Mouse (Mus musculus): ENCODE measurements at regions not wholly inside any gene's neighbourhood (a gene's known extent, or its start where the extent isn't known, plus 50 kb on each side); places are given as distances from the start of the nearest gene placed in this dataset.

GRCm38 (mm10) chr16:24069411-24069810 is 80.8 kb upstream of the Bcl6 start:
- Histone ChIP-seq H3K9me3 (no peaks in the 10 kb centered on the region), H3K36me3 (no peaks in the 10 kb centered on the region), H3K27ac (no peak overlapping the region), H3K4me3 (replicated peaks) (no peak overlapping the region), H3K27me3 (no peaks in the 10 kb centered on the region), H3K4me2 (no peak overlapping the region), H3K4me1 (replicated peaks) (no peaks in the 10 kb centered on the region; the same call in 1 of the 2 replicates), H3K9ac (replicated peaks) (no peak overlapping the region)
- 91% methylated on average over 5 of the region's 5 CpGs for WGBS
- no peak for ATAC-seq (ENCODE audit: insufficient number of reproducible peaks, insufficient read depth, low FRiP score, low TSS enrichment, low read depth)

DNA sequence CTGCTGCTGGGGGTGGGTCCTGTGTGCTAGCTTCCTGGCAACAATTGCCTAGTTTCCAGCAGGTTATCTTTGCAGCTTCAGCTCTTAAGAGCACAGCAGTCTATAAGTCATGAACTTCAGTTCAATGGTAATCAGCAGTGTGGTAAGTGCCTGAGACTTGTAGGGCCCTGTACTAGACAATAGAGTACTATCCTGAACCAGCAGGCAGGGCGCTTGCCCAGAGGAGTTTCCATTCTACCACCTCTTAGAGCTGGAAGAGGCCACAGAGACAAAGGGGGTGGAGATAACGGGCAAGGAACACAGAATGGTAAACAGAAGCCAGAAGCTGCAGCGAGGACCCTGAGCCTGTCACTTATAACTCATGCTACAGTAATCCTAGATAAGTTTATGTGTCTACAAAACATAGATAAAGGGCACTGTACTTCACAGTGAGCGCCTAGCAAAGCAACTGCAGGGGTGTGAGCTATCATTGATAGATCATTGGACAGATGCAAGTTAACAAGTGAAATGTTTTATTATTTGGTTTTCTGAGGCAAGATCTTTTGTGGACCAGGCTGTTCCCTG is 79.7 kb upstream of the Bcl6 start:
- 71% methylated on average over 4 of the region's 4 CpGs for WGBS

GRCm38 (mm10) chr16:24062314-24062713 is 73.7 kb upstream of the Bcl6 start:
- no peaks in the 10 kb centered on the region for H3K36me3 ChIP-seq
- peaks cover 7% of the 10 kb centered on the region for H3K4me1 ChIP-seq (replicated peaks)
- no peak overlapping the region for H3K4me3 ChIP-seq (replicated peaks)
- H3K9me3 ChIP-seq, result no peaks in the 10 kb centered on the region
- no peak overlapping the region for H3K4me2 ChIP-seq
- no peaks in the 10 kb centered on the region for H3K27me3 ChIP-seq
- WGBS, result 77% methylated on average over 5 of the region's 5 CpGs
- no peak for ATAC-seq (ENCODE audit: insufficient number of reproducible peaks, insufficient read depth, low FRiP score, low TSS enrichment, low read depth)
- H3K27ac ChIP-seq, result no peak overlapping the region
- no peak overlapping the region for H3K9ac ChIP-seq (replicated peaks)

More for the DNA sequence above, 79.7 kb upstream of the Bcl6 start:
- Histone ChIP-seq H3K4me3 (replicated peaks) (no peak overlapping the region), H3K4me2 (no peak overlapping the region), H3K27ac (no peak overlapping the region), H3K36me3 (no peaks in the 10 kb centered on the region), H3K4me1 (replicated peaks) (no peaks in the 10 kb centered on the region; the same call in 1 of the 2 replicates), H3K9me3 (no peaks in the 10 kb centered on the region), H3K9ac (replicated peaks) (no peak overlapping the region), H3K27me3 (no peaks in the 10 kb centered on the region)
- ATAC-seq (ENCODE audit: insufficient number of reproducible peaks, insufficient read depth, low FRiP score, low TSS enrichment, low read depth), result no peak

DNA sequence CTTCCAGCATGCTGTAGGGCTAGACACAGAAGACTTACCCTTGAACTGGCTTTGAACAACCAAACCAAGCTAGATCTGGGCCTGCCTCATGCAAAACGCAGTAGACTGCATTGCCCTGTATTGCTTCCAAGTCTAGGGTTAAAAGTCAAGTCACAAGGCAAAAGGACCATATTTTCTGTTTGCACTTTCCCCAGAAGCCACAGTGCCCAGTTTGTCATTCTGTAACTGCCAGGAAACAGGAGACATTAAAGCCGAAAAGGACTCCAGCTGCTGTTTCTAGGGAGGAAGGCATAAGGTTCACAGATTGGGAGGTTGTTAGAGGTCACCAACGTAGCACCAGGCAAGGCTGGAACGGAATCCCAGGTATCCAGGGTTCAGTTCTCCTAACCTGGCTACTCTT is 72.8 kb upstream of the Bcl6 start:
- no peak overlapping the region for H3K9ac ChIP-seq (replicated peaks)
- H3K4me3 ChIP-seq (replicated peaks), result no peak overlapping the region
- H3K4me1 ChIP-seq (replicated peaks), result peaks cover 15% of the 10 kb centered on the region
- no peak overlapping the region for H3K27ac ChIP-seq
- no peak for ATAC-seq (ENCODE audit: insufficient number of reproducible peaks, insufficient read depth, low FRiP score, low TSS enrichment, low read depth)
- no peak overlapping the region for H3K4me2 ChIP-seq
- no peaks in the 10 kb centered on the region for H3K27me3 ChIP-seq
- H3K36me3 ChIP-seq, result no peaks in the 10 kb centered on the region
- H3K9me3 ChIP-seq, result no peaks in the 10 kb centered on the region
- WGBS, result 46% methylated on average over 4 of the region's 4 CpGs

GRCm38 (mm10) chr16:24059090-24059600 is 70.5 kb upstream of the Bcl6 start:
- H3K4me2 ChIP-seq, result no peak overlapping the region
- ATAC-seq (ENCODE audit: insufficient number of reproducible peaks, insufficient read depth, low FRiP score, low TSS enrichment, low read depth), result no peak
- H3K9ac ChIP-seq (replicated peaks), result no peak overlapping the region
- H3K36me3 ChIP-seq, result no peaks in the 10 kb centered on the region
- no peaks in the 10 kb centered on the region for H3K9me3 ChIP-seq
- H3K27ac ChIP-seq, result no peak overlapping the region
- H3K27me3 ChIP-seq, result no peaks in the 10 kb centered on the region
- H3K4me3 ChIP-seq (replicated peaks), result no peak overlapping the region
- WGBS, result 67% methylated on average over 4 of the region's 4 CpGs
- peaks cover 19% of the 10 kb centered on the region for H3K4me1 ChIP-seq (replicated peaks)

DNA sequence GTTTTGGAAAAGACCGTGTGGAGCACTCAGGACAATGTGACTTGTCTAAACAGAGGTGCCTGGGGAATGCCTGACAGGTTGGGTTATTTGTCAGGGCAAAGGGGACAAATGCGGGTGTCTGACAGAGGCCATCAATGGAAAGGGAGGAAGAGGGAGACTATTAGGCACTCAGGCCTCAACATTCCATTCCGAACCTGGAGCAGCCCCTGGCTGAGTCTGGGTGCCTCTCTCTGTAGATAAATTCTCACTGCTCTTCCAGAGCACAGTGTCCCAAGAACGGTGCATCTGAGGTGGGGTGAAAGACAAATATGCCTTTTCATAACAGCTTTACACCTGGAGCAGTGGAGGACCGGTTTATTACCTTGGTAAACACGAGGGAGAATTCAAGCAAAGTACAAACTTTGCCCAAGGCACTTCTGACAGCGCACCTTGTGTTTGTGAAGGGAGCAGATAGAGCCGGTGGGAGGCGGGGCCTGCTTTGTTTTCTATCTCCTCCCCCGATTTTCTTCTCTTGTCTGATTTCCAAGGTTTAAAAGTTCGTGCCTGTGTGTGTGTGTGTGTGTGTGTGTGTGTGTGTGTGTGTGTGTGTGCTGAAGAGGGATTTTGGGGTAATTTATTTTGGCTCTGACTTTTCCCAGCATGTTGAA is 68.4 kb upstream of the Bcl6 start:
- no peaks in the 10 kb centered on the region for H3K27me3 ChIP-seq
- H3K9me3 ChIP-seq, result no peaks in the 10 kb centered on the region
- no peak for ATAC-seq (ENCODE audit: insufficient number of reproducible peaks, insufficient read depth, low FRiP score, low TSS enrichment, low read depth)
- H3K4me3 ChIP-seq (replicated peaks), result no peak overlapping the region
- H3K27ac ChIP-seq, result no peak overlapping the region
- H3K36me3 ChIP-seq, result no peaks in the 10 kb centered on the region
- H3K9ac ChIP-seq (replicated peaks), result no peak overlapping the region
- no peak overlapping the region for H3K4me2 ChIP-seq
- WGBS, result 40% methylated on average over 11 of the region's 11 CpGs
- H3K4me1 ChIP-seq (replicated peaks), result peaks cover 19% of the 10 kb centered on the region

DNA sequence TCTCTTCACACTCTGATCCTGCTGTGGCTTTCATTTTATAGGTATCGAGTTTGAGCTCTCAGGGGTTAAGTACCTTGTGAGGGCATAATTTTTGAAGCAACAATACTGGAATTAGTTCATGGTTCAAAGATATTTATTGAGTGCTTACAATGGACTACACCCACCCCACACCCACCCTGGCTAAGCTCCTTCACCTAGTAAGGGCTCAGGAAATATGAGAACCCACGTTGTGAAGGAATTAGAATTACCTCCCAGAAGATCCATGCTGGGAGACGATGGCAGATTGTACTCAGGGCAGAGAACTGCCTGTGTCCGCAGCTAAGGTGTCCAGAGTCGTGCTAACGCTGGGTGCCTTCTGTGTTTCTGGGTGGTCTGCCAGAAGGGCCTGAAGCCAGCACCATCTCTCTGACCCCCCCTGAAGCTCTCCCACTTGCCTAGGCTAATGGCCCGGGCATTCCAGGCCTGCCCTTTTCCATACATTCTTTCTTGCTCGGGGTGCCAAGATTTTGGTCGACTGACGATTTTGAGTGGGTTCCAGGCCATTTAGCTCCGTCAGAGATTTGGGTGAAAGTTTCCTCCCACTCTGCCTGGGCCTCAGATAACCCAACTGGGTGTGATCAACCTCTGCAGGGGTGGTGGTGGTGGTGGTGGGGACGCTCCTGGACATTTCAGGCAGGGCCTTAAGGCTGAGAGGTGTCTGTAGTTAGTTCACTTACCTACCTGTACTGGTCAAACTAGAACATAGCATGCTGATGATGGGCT is 67.7 kb upstream of the Bcl6 start:
- no peak overlapping the region for H3K4me2 ChIP-seq
- no peak overlapping the region for H3K4me3 ChIP-seq (replicated peaks)
- H3K9ac ChIP-seq (replicated peaks), result no peak overlapping the region
- 0 out of 2 replicates have a peak overlapping the region, but pooled peaks have one; percentile 23 for H3K27ac ChIP-seq
- H3K27me3 ChIP-seq, result no peaks in the 10 kb centered on the region
- 59% methylated on average over 12 of the region's 12 CpGs for WGBS
- peaks cover 19% of the 10 kb centered on the region for H3K4me1 ChIP-seq (replicated peaks)
- no peaks in the 10 kb centered on the region for H3K9me3 ChIP-seq
- ATAC-seq (ENCODE audit: insufficient number of reproducible peaks, insufficient read depth, low FRiP score, low TSS enrichment, low read depth), result peak; percentile 72; the same call in 1 of the 2 replicates
- H3K36me3 ChIP-seq, result no peaks in the 10 kb centered on the region

DNA sequence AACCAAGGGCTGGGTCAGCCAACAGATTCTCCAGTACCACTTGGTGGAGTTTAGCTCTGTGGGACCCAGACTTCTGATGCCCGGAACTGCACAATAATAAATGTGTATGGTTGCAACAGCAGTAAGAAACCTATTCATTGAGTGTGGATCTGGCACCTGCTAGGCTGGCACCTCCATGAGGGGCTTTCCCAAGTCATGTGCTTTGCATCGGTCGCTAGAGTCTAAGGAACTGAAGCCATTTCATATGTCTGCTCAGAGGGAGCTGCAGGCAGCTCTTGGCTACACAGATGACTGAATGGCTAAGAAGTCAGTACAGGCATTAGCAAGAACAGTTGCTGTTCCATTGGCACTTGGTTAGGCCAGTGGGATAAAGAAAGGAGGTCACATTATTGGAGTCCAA is 65.6 kb upstream of the Bcl6 start:
- Histone ChIP-seq H3K4me3 (replicated peaks) (no peak overlapping the region), H3K9ac (replicated peaks) (no peak overlapping the region), H3K27ac (no peak overlapping the region), H3K4me2 (no peak overlapping the region), H3K27me3 (no peaks in the 10 kb centered on the region), H3K4me1 (replicated peaks) (peaks cover 19% of the 10 kb centered on the region), H3K9me3 (no peaks in the 10 kb centered on the region), H3K36me3 (no peaks in the 10 kb centered on the region)
- 93% methylated on average over 3 of the region's 3 CpGs for WGBS
- ATAC-seq (ENCODE audit: insufficient number of reproducible peaks, insufficient read depth, low FRiP score, low TSS enrichment, low read depth), result no peak

DNA sequence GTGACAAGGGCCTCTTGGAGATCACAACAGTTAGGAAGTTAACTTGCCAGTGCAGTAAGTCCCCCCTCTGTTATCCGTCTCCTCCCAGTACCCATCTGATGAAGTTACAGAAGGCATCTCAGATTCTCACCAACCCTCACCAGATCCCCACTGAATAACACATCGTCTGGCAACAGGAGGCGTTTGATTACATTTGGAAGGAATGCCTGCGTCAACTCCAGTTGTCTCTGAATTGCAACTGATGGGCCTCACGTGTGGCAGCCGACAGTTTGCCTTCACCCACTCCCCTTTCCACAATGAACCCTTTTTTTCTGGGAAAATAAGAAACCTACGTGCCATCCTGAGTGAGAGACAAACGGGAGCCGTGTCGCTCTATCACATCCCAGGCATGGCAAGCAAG is 64.8 kb upstream of the Bcl6 start:
- H3K27ac ChIP-seq, result no peak overlapping the region
- no peak for ATAC-seq (ENCODE audit: insufficient number of reproducible peaks, insufficient read depth, low FRiP score, low TSS enrichment, low read depth)
- peaks cover 19% of the 10 kb centered on the region for H3K4me1 ChIP-seq (replicated peaks)
- no peaks in the 10 kb centered on the region for H3K27me3 ChIP-seq
- no peak overlapping the region for H3K9ac ChIP-seq (replicated peaks)
- WGBS, result 56% methylated on average over 10 of the region's 10 CpGs
- no peaks in the 10 kb centered on the region for H3K9me3 ChIP-seq
- no peaks in the 10 kb centered on the region for H3K36me3 ChIP-seq
- H3K4me2 ChIP-seq, result no peak overlapping the region
- H3K4me3 ChIP-seq (replicated peaks), result no peak overlapping the region

DNA sequence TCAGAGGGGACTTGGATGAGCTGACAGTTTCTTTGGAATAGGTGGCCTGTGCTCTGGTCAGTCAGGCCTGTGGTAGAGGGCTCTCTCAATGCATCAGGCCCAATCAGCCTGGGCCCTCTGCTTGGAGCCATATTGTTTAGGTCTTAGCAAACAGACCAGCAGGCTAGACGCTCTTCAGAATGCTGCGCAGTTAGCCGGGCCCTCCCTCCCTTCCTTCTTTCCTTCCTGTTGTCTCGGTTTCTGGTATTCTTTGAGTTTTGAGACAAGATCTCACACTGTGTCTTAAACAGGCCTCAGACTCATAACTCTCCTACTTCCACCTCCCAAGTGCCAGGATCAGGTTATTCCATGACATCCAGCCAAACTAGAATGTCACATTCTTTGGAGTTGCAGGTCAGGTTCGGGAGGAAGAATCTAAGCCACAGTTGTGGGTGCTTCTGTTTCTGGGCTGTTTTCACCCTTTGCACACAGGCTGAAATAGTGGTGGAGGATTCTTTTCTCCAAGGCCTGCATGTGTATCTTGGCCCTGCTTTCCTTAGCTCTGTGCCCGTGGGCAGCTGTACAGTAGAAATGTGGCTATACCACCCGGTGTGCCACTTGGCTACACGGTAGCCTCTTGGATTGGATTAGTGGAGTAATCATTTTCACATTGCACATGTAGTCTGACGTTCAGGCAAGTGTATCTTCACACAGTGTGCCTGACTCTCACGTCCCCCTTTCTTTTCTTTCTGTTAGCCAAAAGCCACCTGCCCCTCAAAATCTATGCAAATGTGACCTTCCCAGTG is 62.4 kb upstream of the Bcl6 start:
- Histone ChIP-seq H3K27ac (no peak overlapping the region), H3K4me3 (replicated peaks) (no peak overlapping the region), H3K27me3 (no peaks in the 10 kb centered on the region), H3K9ac (replicated peaks) (no peak overlapping the region), H3K4me1 (replicated peaks) (no peaks in the 10 kb centered on the region; the same call in 1 of the 2 replicates), H3K9me3 (no peaks in the 10 kb centered on the region), H3K36me3 (no peaks in the 10 kb centered on the region), H3K4me2 (no peak overlapping the region)
- whole genome bisulfite sequencing, result 88% methylated on average over 10 of the region's 10 CpGs
- ATAC-seq (ENCODE audit: insufficient number of reproducible peaks, insufficient read depth, low FRiP score, low TSS enrichment, low read depth), result no peak

DNA sequence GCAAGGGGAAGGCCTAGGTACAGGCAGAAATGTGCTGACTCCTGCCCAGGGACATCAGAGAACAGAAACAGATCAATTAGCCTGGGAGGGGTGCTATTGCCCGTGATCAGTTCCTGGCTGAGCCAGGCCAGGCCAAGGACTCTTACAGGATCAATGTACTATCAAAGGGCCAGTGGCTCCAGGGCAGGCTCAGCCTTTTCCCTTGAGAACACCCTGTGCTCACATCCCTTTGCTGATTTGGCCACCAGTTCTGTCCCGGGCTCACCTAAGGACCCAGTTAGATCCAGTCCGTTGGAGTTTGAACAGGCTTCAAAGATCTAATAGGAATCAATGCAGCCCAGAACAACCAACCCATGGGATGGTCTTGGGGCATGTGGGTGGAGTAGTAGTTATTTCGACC is 55.1 kb upstream of the Bcl6 start:
- no peaks in the 10 kb centered on the region for H3K4me1 ChIP-seq (replicated peaks)
- WGBS, result 71% methylated on average over 4 of the region's 4 CpGs
- H3K36me3 ChIP-seq, result no peaks in the 10 kb centered on the region
- ATAC-seq (ENCODE audit: insufficient number of reproducible peaks, insufficient read depth, low FRiP score, low TSS enrichment, low read depth), result no peak
- no peaks in the 10 kb centered on the region for H3K27me3 ChIP-seq
- H3K4me2 ChIP-seq, result no peak overlapping the region
- no peaks in the 10 kb centered on the region for H3K9me3 ChIP-seq
- no peak overlapping the region for H3K4me3 ChIP-seq (replicated peaks)
- H3K27ac ChIP-seq, result no peak overlapping the region
- H3K9ac ChIP-seq (replicated peaks), result no peak overlapping the region

Measured in limb, embryonic 12.5 days (tissue).